Mouse (Mus musculus) forebrain, embryonic 13.5 days (tissue): ENCODE measurements at regions not wholly inside any gene's neighbourhood (a gene's known extent, or its start where the extent isn't known, plus 50 kb on each side); places are given as distances from the start of the nearest gene placed in this dataset.
A peak's percentile ranks its signal among the peaks of the same experiment; 100 is the strongest.

Experiments
- ATAC-seq: fragments of 200-750 bp; cut with Nextera tagmentation; 2 replicates; pipeline ENCODE4 v1.8.0; 2017
- H3K27ac ChIP-seq: fragments of 300-500 bp; sonication (generic); 2 replicates; pipeline ENCODE4 v1.5.1; 2015; ENCODE audit warnings: inconsistent platforms, mild to moderate bottlenecking, moderate library complexity
- H3K27me3 ChIP-seq: fragments of 300-500 bp; sonication (generic); 2 replicates; pipeline ENCODE4 v1.6.1; 2015; ENCODE audit warnings: mild to moderate bottlenecking, inconsistent platforms
- H3K36me3 ChIP-seq: fragments of 300-500 bp; sonication (generic); 2 replicates; pipeline ENCODE4 v1.6.1; 2015; ENCODE audit warnings: mild to moderate bottlenecking, inconsistent platforms; ENCODE audit not compliant: poor library complexity, severe bottlenecking
- H3K4me1 ChIP-seq: fragments of 300-500 bp; sonication (generic); 2 replicates; pipeline ENCODE4 v1.6.1; 2015; ENCODE audit warnings: inconsistent platforms
- H3K4me2 ChIP-seq: fragments of 300-500 bp; sonication (generic); 2 replicates; pipeline ENCODE4 v1.6.1; 2015; ENCODE audit warnings: inconsistent platforms, mild to moderate bottlenecking, moderate library complexity
- H3K4me3 ChIP-seq: fragments of 300-500 bp; sonication (generic); 2 replicates; pipeline ENCODE4 v1.5.1; 2015; ENCODE audit warnings: mild to moderate bottlenecking, inconsistent platforms
- H3K9ac ChIP-seq: fragments of 300-500 bp; sonication (generic); 2 replicates; pipeline ENCODE4 v1.6.1; 2015; ENCODE audit warnings: mild to moderate bottlenecking, inconsistent platforms
- H3K9me3 ChIP-seq: fragments of 300-500 bp; sonication (generic); replicated peaks from 2 replicates; pipeline ENCODE4 v1.6.1; 2016; ENCODE audit warnings: inconsistent platforms
- WGBS: fragments of 180-500 bp; shearing (Covaris S2); methylation state at CpG from one replicate; pipeline ENCODE4 v1.1.7; 2015; 5-methylcytosine and 5-hydroxymethylcytosine counted together

- no peak overlapping the region for H3K9ac ChIP-seq
- no peak overlapping the region for H3K27ac ChIP-seq
- WGBS = 85% methylated on average over 1 of the region's 1 CpGs
- no peaks in the 10 kb centered on the region for H3K9me3 ChIP-seq
- no peak overlapping the region for H3K4me3 ChIP-seq
- ATAC-seq = no peak
- H3K36me3 ChIP-seq = no peaks in the 10 kb centered on the region
- H3K4me2 ChIP-seq = no peak overlapping the region
- no peaks in the 10 kb centered on the region for H3K4me1 ChIP-seq
- no peaks in the 10 kb centered on the region for H3K27me3 ChIP-seq
These were observed 195.9 kb upstream of the Vegfc start for GRCm38 (mm10) chr8:53881551-53881950.

GRCm38 (mm10) chr8:53892205-53892710 is 185.1 kb upstream of the Vegfc start:
- Histone ChIP-seq H3K27me3 (no peaks in the 10 kb centered on the region), H3K4me2 (no peak overlapping the region), H3K36me3 (no peaks in the 10 kb centered on the region), H3K4me3 (no peak overlapping the region), H3K4me1 (no peaks in the 10 kb centered on the region), H3K9ac (no peak overlapping the region), H3K27ac (no peak overlapping the region), H3K9me3 (no peaks in the 10 kb centered on the region)
- WGBS = 85% methylated on average over 4 of the region's 4 CpGs
- peak; percentile 64 for ATAC-seq

DNA sequence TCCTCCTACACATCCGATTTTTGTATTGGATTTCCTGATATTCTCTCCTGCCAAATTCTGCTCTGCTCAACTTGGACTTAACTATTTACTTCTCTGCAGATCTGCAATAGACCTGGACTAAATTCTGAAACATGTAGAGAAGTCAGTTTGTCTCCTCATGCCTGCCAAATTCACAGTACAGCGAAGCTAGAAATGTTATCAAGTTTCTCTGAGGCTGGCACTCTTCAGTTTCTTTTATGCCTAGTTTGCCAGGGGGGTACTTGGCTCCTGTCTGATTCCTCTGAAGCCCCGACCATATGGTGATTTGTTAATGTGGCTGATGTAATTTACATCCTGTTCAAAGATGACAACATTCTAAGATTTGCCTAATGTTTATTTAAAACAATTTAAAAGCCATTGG is 184.6 kb upstream of the Vegfc start:
- peak; percentile 90 for ATAC-seq
- no peak overlapping the region for H3K4me2 ChIP-seq
- no peak overlapping the region for H3K9ac ChIP-seq
- H3K36me3 ChIP-seq = no peaks in the 10 kb centered on the region
- no peak overlapping the region for H3K27ac ChIP-seq
- H3K9me3 ChIP-seq = no peaks in the 10 kb centered on the region
- H3K4me1 ChIP-seq = no peaks in the 10 kb centered on the region
- no peaks in the 10 kb centered on the region for H3K27me3 ChIP-seq
- H3K4me3 ChIP-seq = no peak overlapping the region
- WGBS = 65% methylated on average over 3 of the region's 3 CpGs

GRCm38 (mm10) chr8:53922343-53922742 is 155.1 kb upstream of the Vegfc start:
- H3K4me2 ChIP-seq = no peak overlapping the region
- H3K27me3 ChIP-seq = no peaks in the 10 kb centered on the region
- no peak overlapping the region for H3K27ac ChIP-seq
- no peak overlapping the region for H3K4me3 ChIP-seq
- H3K4me1 ChIP-seq = no peaks in the 10 kb centered on the region
- no peaks in the 10 kb centered on the region; the same call in 1 of the 2 replicates for H3K9me3 ChIP-seq
- ATAC-seq = no peak
- no peaks in the 10 kb centered on the region for H3K36me3 ChIP-seq
- WGBS = 85% methylated on average over 4 of the region's 4 CpGs
- H3K9ac ChIP-seq = no peak overlapping the region

GRCm38 (mm10) chr8:53930685-53931084 is 146.7 kb upstream of the Vegfc start:
- Histone ChIP-seq H3K9ac (no peak overlapping the region), H3K36me3 (no peaks in the 10 kb centered on the region), H3K4me1 (no peaks in the 10 kb centered on the region), H3K9me3 (no peaks in the 10 kb centered on the region), H3K4me2 (no peak overlapping the region), H3K4me3 (no peak overlapping the region), H3K27me3 (no peaks in the 10 kb centered on the region), H3K27ac (no peak overlapping the region)
- peak; percentile 53; the same call in 1 of the 2 replicates for ATAC-seq
- WGBS = 7% methylated on average over 5 of the region's 5 CpGs

GRCm38 (mm10) chr8:53938392-53938791 is 139.0 kb upstream of the Vegfc start:
- peak; percentile 58; the same call in 1 of the 2 replicates for ATAC-seq
- H3K4me1 ChIP-seq = peaks cover 9% of the 10 kb centered on the region; the same call in 1 of the 2 replicates
- H3K4me2 ChIP-seq = no peak overlapping the region
- H3K9me3 ChIP-seq = no peaks in the 10 kb centered on the region
- no peaks in the 10 kb centered on the region for H3K36me3 ChIP-seq
- no peaks in the 10 kb centered on the region for H3K27me3 ChIP-seq
- no peak overlapping the region for H3K4me3 ChIP-seq
- no peak overlapping the region for H3K9ac ChIP-seq
- H3K27ac ChIP-seq = peak overlapping the region; percentile 6; the same call in 1 of the 2 replicates

GRCm38 (mm10) chr8:53939519-53939918 is 137.9 kb upstream of the Vegfc start:
- H3K9ac ChIP-seq = no peak overlapping the region
- 13% methylated on average over 1 of the region's 1 CpGs for WGBS
- H3K9me3 ChIP-seq = no peaks in the 10 kb centered on the region
- no peaks in the 10 kb centered on the region for H3K36me3 ChIP-seq
- no peak overlapping the region for H3K4me3 ChIP-seq
- H3K27me3 ChIP-seq = no peaks in the 10 kb centered on the region
- peaks cover 9% of the 10 kb centered on the region; the same call in 1 of the 2 replicates for H3K4me1 ChIP-seq
- ATAC-seq = 0 out of 2 replicates have a peak, but pooled peaks have one; percentile 43
- H3K4me2 ChIP-seq = no peak overlapping the region
- no peak overlapping the region for H3K27ac ChIP-seq

GRCm38 (mm10) chr8:53941144-53941543 is 136.3 kb upstream of the Vegfc start:
- WGBS = 6% methylated on average over 2 of the region's 2 CpGs
- Histone ChIP-seq H3K27ac (no peak overlapping the region), H3K4me1 (peaks cover 9% of the 10 kb centered on the region; the same call in 1 of the 2 replicates), H3K36me3 (no peaks in the 10 kb centered on the region), H3K4me2 (no peak overlapping the region), H3K9me3 (no peaks in the 10 kb centered on the region), H3K27me3 (no peaks in the 10 kb centered on the region), H3K4me3 (no peak overlapping the region), H3K9ac (no peak overlapping the region)
- ATAC-seq = peak; percentile 41; the same call in 1 of the 2 replicates

DNA sequence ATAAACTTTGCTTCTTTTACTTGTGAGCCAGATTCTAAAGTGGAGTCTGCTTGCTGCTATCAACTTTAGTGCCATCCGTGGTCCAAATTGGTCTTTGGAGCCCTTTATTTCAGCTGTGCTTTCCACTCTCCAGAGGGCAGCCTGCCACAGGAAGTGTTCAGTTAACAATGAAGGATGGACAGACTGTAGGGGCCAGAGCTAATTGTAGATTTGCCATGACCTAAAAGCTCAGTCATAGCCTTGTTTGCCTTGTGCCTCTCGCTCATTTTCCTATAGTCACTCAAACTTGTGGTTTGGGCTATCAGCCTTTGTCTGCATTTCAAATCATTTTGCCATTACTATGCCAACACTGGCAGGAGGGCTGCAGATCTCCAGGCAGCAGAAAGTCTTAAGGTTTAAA is 131.8 kb upstream of the Vegfc start:
- no peak overlapping the region for H3K4me2 ChIP-seq
- WGBS = 38% methylated on average over 2 of the region's 2 CpGs
- no peak for ATAC-seq
- H3K4me3 ChIP-seq = no peak overlapping the region
- H3K27ac ChIP-seq = no peak overlapping the region
- H3K9ac ChIP-seq = no peak overlapping the region
- no peaks in the 10 kb centered on the region for H3K36me3 ChIP-seq
- no peaks in the 10 kb centered on the region for H3K27me3 ChIP-seq
- H3K9me3 ChIP-seq = no peaks in the 10 kb centered on the region
- H3K4me1 ChIP-seq = 0 out of 2 replicates have a peak, but pooled peaks cover 5% of the 10 kb centered on the region

DNA sequence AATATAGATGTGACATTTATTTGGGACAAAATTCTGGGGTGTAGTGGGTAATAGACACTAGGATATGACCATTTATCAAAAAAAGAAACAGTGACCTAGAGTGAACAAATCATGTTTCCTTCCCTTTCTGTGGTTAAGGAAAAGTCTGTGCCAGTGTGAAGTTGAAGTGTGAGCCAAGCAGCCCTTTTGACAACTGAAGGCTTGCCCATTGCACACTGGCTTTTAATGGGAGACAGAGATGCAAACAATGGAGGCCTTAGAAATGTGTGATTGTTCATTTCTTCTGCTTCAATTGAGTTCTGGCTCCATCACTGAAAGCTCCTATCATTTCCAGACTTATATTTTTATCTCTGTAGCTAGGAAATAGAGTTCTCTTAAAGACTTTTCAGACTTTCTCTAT is 130.0 kb upstream of the Vegfc start:
- Histone ChIP-seq H3K27ac (no peak overlapping the region), H3K36me3 (no peaks in the 10 kb centered on the region), H3K4me3 (no peak overlapping the region), H3K4me2 (no peak overlapping the region), H3K9ac (no peak overlapping the region), H3K27me3 (no peaks in the 10 kb centered on the region), H3K9me3 (no peaks in the 10 kb centered on the region), H3K4me1 (no peaks in the 10 kb centered on the region)
- ATAC-seq = no peak

DNA sequence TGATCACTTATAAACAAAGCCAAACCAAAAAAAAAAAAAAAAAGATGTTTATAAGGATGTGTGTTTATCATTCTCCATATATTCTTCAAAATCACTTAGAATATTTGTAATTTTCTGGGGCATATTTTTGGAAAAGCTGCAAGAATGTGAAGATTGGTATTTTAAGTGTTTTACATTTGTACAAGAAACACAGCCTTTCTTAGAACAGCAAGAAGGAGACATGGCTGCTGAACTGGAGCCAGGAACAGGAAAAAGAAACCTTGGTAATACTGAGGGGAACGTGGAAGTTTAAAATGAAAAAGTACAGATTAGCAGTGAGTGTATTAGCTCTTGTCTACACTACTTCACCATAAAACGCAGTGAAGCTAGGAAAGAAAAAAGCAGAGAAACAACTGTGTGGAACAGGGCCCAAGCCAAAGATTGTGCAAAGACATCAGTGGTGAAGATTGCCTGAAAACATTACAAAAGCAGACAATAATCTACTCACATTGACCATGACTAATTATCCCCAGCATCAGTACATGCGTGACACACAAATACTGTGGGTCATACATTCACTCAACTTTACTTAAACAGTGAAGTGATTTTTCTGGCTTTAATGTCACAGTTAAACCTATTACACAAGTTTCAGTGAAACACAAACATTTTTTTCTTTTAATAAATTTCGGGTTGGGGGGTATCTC is 122.8 kb upstream of the Vegfc start:
- H3K9ac ChIP-seq = no peak overlapping the region
- no peak overlapping the region for H3K27ac ChIP-seq
- 77% methylated on average over 4 of the region's 4 CpGs for WGBS

DNA sequence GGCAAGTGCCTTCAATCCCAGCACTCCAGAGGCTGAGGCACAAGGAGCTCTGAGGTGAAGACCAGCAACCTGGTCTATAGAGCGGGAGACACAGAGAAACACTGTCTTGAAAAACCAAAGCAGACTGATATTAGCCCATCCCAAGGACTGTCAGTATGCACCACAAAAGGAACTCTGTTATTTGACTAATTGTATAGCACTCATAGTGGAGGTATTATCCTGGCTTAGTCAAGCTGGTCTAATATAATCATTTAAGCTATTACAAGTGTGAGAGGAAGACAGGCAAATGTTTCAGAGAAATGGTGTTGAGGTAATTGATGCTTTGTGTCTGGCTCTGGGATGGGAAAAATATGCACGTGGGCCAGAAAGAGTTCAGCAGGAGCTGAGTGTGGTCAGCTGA is 121.3 kb upstream of the Vegfc start:
- no peak overlapping the region for H3K27ac ChIP-seq
- peak; percentile 73; the same call in 1 of the 2 replicates for ATAC-seq
- H3K4me3 ChIP-seq = no peak overlapping the region
- H3K9me3 ChIP-seq = no peaks in the 10 kb centered on the region
- H3K9ac ChIP-seq = no peak overlapping the region
- no peak overlapping the region for H3K4me2 ChIP-seq
- WGBS = 26% methylated on average over 2 of the region's 2 CpGs
- no peaks in the 10 kb centered on the region for H3K36me3 ChIP-seq
- H3K27me3 ChIP-seq = no peaks in the 10 kb centered on the region
- H3K4me1 ChIP-seq = no peaks in the 10 kb centered on the region

More for the DNA sequence above, 122.8 kb upstream of the Vegfc start:
- Histone ChIP-seq H3K9me3 (no peaks in the 10 kb centered on the region), H3K27me3 (no peaks in the 10 kb centered on the region), H3K4me1 (no peaks in the 10 kb centered on the region), H3K4me3 (no peak overlapping the region), H3K36me3 (no peaks in the 10 kb centered on the region), H3K4me2 (no peak overlapping the region)
- ATAC-seq = no peak

DNA sequence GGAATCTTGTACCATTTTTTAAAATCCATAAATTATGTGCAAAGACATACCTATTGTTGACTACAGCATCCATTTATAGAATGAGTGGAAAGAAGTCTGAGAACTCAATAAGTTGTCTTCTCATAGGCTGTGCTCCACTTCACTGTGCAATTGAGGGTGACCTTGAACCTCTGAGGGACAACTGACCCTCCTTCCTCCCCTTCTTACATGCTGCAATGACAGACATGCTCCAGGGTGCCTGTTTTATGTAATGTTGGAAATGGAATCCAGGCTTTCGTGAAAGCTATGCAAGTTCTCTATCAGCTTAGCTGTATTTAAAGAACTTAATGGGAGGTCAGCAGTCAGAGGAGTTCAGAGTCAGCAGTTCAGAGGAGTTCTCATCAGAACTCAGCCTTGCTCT is 118.9 kb upstream of the Vegfc start:
- no peak for ATAC-seq
- no peak overlapping the region for H3K9ac ChIP-seq
- no peaks in the 10 kb centered on the region for H3K27me3 ChIP-seq
- H3K36me3 ChIP-seq = no peaks in the 10 kb centered on the region
- H3K4me1 ChIP-seq = no peaks in the 10 kb centered on the region
- no peak overlapping the region for H3K4me3 ChIP-seq
- no peak overlapping the region for H3K27ac ChIP-seq
- H3K9me3 ChIP-seq = no peaks in the 10 kb centered on the region
- WGBS = 82% methylated on average over 1 of the region's 1 CpGs
- H3K4me2 ChIP-seq = no peak overlapping the region
